Mouse (Mus musculus) hindbrain, embryonic 15.5 days (tissue): Measurements from ENCODE around the gene N4bp2l2. TPM values are rescaled to one million over a fixed set of nuclear protein-coding genes. Genes with fewer than 3 reads are reported as not detected.
"Not testable (repeated sequence)": the region's sequence is repeated elsewhere in the genome, so short reads cannot be mapped to it uniquely, and the experiment has no call there.

Experiments
- ATAC-seq: fragments of 200-750 bp; cut with Nextera tagmentation; 2 replicates; pipeline ENCODE4 v1.8.0; 2017; ENCODE audit warnings: low read depth, moderate number of reproducible peaks, moderate TSS enrichment; ENCODE audit not compliant: low FRiP score
- H3K27ac ChIP-seq: fragments of 300-500 bp; sonication (generic); replicated peaks from 2 replicates; pipeline ENCODE4 v1.5.1; 2015; ENCODE audit warnings: mild to moderate bottlenecking, inconsistent platforms
- H3K27me3 ChIP-seq: fragments of 300-500 bp; sonication (generic); 2 replicates; pipeline ENCODE4 v1.6.1; 2015; ENCODE audit warnings: control low read depth, inconsistent platforms
- H3K36me3 ChIP-seq: fragments of 300-500 bp; sonication (generic); 2 replicates; pipeline ENCODE4 v1.6.1; 2015; ENCODE audit warnings: control low read depth, inconsistent platforms
- H3K4me1 ChIP-seq: fragments of 300-500 bp; sonication (generic); replicated peaks from 2 replicates; pipeline ENCODE4 v1.6.1; 2015; ENCODE audit warnings: control low read depth, inconsistent platforms
- H3K4me2 ChIP-seq: fragments of 300-500 bp; sonication (generic); 2 replicates; pipeline ENCODE4 v1.6.1; 2015; ENCODE audit warnings: moderate library complexity, mild to moderate bottlenecking, inconsistent platforms
- H3K4me3 ChIP-seq: fragments of 300-500 bp; sonication (generic); 2 replicates; pipeline ENCODE4 v1.5.1; 2015; ENCODE audit warnings: mild to moderate bottlenecking, inconsistent platforms
- H3K9ac ChIP-seq: fragments of 300-500 bp; sonication (generic); 2 replicates; pipeline ENCODE4 v1.6.1; 2015; ENCODE audit warnings: inconsistent platforms
- H3K9me3 ChIP-seq: fragments of 300-500 bp; sonication (generic); 2 replicates; pipeline ENCODE4 v1.6.1; 2016; ENCODE audit warnings: control low read depth, inconsistent platforms
- WGBS: fragments of 180-500 bp; shearing (Covaris S2); methylation state at CpG from one replicate; pipeline ENCODE4 v1.1.7; 2015; 5-methylcytosine and 5-hydroxymethylcytosine counted together
- polyA plus RNA-seq: library from polyadenylated mRNA; unstranded; fragments of >200 nt; fragmentation: Nextera tagmentation; extraction: Ambion mirVana; gene quantifications from 2 replicates; pipeline ENCODE4 v1.2.1, GENCODE M21; 2015

N4bp2l2 gene
- polyA plus RNA-seq, 1 experiment from 2014 or later, result 30.4 TPM

DNA sequence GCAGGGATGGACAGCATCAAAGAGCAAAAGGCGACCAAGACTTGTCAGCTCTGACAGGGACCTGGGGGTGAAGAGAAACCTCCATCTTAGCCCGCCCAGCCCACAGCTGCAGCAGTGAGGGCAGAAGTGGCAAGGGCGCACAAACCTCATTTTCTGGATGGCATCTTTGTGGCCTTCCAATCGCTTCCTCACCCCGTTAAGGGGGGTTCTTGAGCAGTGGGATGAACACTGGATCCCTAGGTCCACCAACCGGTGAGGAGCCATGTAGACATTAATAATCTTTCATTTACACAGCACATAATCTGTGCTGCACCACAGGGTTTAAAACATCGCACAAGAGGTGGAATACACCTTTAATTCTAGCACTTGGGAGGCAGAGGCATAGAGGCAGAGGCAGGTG is 6.4 kb upstream of the N4bp2l2 start:
- Histone ChIP-seq H3K9ac (no peak overlapping the region), H3K27me3 (no peaks in the 10 kb centered on the region), H3K4me2 (no peak overlapping the region), H3K4me1 (peaks cover 21% of the 10 kb centered on the region), H3K9me3 (no peaks in the 10 kb centered on the region), H3K36me3 (no peaks in the 10 kb centered on the region), H3K4me3 (no peak overlapping the region), H3K27ac (no peak overlapping the region)
- ATAC-seq, result no peak
- 93% methylated on average over 7 of the region's 7 CpGs for whole genome bisulfite sequencing

DNA sequence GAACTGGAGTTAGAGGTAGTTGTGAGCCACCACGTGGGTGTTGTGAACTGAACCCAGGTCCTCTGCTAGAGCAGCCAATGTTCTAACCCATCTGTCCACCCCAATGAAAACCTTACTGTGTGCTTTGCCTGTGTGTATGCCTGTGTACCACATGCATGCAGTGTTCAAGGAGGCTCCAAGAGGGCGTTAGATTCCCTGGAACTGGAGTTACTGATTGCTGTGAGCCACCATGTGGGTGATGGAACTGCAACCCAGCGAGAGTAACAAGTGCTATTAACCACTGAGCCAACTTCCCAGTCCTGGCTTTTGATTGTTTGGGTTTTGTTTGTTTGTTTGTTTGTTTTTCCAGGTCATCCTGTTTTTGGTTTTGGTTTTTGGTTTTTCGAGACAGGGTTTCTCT is 2.7 kb upstream of the N4bp2l2 start:
- Histone ChIP-seq H3K4me2 (no peak overlapping the region), H3K36me3 (no peaks in the 10 kb centered on the region), H3K4me3 (no peak overlapping the region), H3K4me1 (peaks cover 11% of the 10 kb centered on the region), H3K27ac (no peak overlapping the region), H3K9me3 (no peaks in the 10 kb centered on the region), H3K27me3 (no peaks in the 10 kb centered on the region), H3K9ac (no peak overlapping the region)
- no peak for ATAC-seq
- WGBS, result 61% methylated on average over 4 of the region's 4 CpGs

DNA sequence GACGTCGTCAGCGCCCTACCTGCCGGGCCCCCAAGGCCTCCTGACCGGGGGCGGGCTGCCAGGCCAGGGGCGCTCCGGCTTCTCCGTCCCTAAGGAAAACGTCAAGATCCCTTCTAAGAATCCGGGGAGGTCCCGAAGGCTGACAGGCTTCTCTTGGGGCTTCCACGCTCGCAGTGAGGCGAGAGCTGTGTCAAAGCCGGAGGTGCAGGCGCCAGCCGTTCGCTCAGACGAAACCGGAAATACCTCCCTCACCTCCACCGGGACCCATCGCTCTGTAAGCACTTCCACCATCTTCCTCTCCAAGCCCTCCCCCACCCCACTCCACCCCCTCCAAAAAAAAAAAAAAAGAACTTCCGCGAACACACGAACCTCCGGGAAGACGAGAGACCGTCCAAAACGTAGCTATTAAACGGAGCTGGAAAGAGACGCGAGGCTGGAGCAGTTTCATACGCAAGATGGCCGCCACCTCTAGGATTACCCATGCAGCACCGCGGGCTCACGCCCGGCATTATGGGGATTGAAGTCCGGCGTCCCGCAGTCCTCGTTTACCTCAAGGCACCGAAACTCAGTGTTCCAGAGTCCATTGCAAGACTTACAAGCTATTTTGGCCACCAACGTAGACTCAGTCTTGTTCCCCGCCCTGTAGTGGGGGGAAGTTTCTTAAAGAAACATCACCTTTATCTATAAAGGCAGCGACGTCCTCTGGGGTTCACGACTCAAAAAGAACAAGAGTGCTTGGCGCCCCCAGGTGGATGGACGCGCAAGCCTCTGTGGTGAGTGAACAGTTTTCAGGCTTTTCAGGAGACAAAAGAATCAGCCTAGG is 640 bp downstream of the N4bp2l2 start:
- no peaks in the 10 kb centered on the region for H3K27me3 ChIP-seq
- peak overlapping the region; percentile 94 for H3K27ac ChIP-seq
- no peaks in the 10 kb centered on the region for H3K9me3 ChIP-seq
- peak overlapping the region; percentile 94 for H3K9ac ChIP-seq
- H3K4me1 ChIP-seq, result peaks cover 28% of the 10 kb centered on the region
- WGBS, result under 1% methylated on average over 52 of the region's 52 CpGs
- peak overlapping the region; percentile 99 for H3K4me3 ChIP-seq
- peaks cover 14% of the 10 kb centered on the region for H3K36me3 ChIP-seq
- peak overlapping the region; percentile 76 for H3K4me2 ChIP-seq
- peak; percentile 99 for ATAC-seq

DNA sequence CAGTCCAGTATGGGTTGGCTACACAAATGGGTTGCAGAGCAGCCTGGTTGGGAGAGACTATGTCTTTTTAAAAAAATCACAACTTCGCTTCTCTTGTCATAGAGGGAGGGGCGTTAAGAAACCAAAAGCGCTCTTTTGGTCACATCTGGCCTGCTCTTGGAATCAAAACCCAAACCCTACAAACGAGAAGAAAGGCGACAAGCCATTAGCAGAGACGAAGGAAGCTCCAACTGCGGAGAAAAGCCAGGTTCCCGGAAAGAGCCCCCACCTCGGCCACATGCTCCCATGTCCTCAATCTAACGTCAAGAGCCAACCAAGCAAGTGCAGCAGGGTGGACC is 1.2 kb downstream of the N4bp2l2 start:
- Histone ChIP-seq H3K4me1 (peaks cover 30% of the 10 kb centered on the region), H3K27ac (peak overlapping the region; percentile 94), H3K27me3 (no peaks in the 10 kb centered on the region), H3K36me3 (peaks cover 14% of the 10 kb centered on the region), H3K4me3 (peak overlapping the region; percentile 99), H3K9ac (peak overlapping the region; percentile 94), H3K9me3 (no peaks in the 10 kb centered on the region), H3K4me2 (peak overlapping the region; percentile 76)
- WGBS, result under 1% methylated on average over 10 of the region's 10 CpGs
- ATAC-seq, result no peak

DNA sequence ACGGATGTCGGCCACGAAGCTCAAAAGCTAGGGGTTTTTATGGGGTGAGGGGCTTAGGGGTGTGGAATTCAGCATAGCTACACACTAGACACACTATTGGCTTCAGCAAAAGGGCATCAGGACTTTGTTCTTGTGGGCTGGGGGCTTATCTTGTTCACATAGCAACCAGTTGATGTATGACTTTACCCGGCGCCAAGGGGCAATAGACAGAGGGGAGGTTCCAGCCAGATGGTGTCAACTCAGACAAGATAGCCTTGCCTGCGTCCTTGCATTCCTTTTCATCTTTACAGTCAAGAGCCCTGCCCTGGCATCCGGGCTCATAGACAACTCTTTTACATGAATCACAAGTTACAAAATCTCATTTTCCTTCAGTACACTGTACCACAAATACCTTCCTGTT is 2.1 kb downstream of the N4bp2l2 start:
- H3K9ac ChIP-seq, H3K4me3 ChIP-seq, ATAC-seq, H3K9me3 ChIP-seq, H3K27ac ChIP-seq, H3K27me3 ChIP-seq: not testable (repeated sequence)
- peaks cover 33% of the 10 kb centered on the region for H3K4me1 ChIP-seq
- WGBS, result 91% methylated on average over 7 of the region's 7 CpGs
- peak overlapping the region; percentile 76; the same call in 1 of the 2 replicates for H3K4me2 ChIP-seq
- H3K36me3 ChIP-seq, result peaks cover 17% of the 10 kb centered on the region

DNA sequence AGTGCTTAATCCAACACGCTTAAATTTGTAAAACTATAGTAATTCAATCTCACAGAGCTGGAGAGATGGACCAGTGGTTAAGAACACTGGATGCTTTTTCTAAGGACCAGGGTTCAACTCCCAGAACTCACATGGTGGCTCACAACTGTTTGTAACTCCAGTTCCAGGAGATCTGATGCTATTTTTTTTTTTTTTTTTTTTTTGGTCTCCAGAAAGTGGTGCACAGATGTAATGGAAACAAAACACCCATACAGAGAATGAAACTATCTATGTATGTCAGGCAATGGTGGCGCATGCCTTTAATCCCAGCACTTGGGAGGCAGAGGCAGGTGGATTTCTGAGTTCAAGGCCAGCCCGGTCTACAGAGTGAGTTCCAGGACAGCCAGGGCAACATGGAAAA is 5.7 kb downstream of the N4bp2l2 start:
- Histone ChIP-seq H3K4me1 (peaks cover 56% of the 10 kb centered on the region), H3K36me3 (peaks cover 17% of the 10 kb centered on the region)
- 100% methylated on average over 3 of the region's 3 CpGs for WGBS
- H3K4me3 ChIP-seq, H3K27ac ChIP-seq, H3K4me2 ChIP-seq, H3K27me3 ChIP-seq, H3K9ac ChIP-seq, ATAC-seq, H3K9me3 ChIP-seq: not testable (repeated sequence)

DNA sequence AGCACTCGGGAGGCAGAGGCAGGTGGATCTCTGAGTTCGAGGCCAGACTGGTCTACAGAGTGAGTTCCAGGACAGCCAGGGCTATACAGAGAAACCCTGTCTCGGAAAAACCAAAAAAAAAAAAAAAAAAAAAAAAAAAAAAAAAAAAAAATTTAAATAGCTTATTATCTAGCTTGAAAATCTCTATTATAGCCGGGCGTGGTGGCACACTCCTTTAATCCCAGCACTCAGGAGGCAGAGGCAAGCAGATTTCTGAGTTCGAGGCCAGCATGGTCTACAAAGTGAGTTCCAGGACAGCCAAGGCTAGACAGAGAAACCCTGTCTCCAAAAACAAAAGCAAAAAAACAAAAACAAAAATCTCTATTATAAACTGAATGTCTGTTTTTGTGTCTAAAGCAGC is 6.6 kb downstream of the N4bp2l2 start:
- 92% methylated on average over 6 of the region's 6 CpGs for WGBS
- not testable (repeated sequence) for ATAC-seq, H3K9ac ChIP-seq, H3K9me3 ChIP-seq, H3K4me3 ChIP-seq, H3K27me3 ChIP-seq, H3K27ac ChIP-seq, H3K4me2 ChIP-seq
- peaks cover 17% of the 10 kb centered on the region for H3K36me3 ChIP-seq
- H3K4me1 ChIP-seq, result peaks cover 56% of the 10 kb centered on the region

DNA sequence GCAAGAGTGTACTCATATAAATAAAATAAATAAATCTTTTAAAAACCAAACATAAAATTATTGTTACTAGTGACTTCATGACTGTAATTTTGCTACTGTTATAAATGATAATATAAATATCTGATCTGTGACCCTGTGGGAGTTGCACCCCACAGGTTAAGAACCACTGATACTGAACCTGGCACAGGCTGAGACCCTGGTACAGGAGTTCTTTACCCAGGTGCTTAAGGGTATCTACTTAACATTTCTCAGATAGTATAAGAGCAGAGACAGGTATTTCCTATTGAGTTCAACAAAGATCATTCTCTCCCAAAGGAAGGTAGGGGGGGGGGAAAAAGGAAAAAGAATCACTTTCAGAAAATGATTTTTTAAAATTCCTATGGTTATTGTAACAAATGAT is 11.4 kb downstream of the N4bp2l2 start:
- no peak overlapping the region for H3K27ac ChIP-seq
- peaks cover 27% of the 10 kb centered on the region for H3K4me1 ChIP-seq
- no peak overlapping the region for H3K9ac ChIP-seq
- H3K9me3 ChIP-seq, result no peaks in the 10 kb centered on the region
- H3K36me3 ChIP-seq, result peaks cover 1% of the 10 kb centered on the region; the same call in 1 of the 2 replicates
- H3K27me3 ChIP-seq, result no peaks in the 10 kb centered on the region
- H3K4me3 ChIP-seq, result no peak overlapping the region
- no peak for ATAC-seq
- H3K4me2 ChIP-seq, result no peak overlapping the region

DNA sequence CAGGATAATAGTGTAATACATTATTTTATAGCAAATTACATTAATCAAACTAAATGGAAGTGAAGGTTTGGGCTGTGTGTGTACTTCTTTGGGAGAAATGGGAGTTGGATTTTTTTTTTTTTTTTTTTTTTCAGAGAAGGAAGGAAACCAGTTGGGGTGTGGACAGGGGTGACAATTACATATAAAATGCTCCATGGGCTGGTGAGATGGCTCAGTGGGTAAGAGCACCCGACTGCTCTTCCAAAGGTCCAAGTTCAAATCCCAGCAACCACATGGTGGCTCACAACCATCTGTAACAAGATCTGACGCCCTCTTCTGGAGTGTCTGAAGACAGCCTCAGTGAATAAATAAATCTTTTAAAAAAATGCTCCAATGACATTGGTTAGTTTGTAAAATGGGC is 13.4 kb downstream of the N4bp2l2 start:
- WGBS, result 89% methylated on average over 2 of the region's 2 CpGs
- no peaks in the 10 kb centered on the region for H3K27me3 ChIP-seq
- ATAC-seq, result no peak

DNA sequence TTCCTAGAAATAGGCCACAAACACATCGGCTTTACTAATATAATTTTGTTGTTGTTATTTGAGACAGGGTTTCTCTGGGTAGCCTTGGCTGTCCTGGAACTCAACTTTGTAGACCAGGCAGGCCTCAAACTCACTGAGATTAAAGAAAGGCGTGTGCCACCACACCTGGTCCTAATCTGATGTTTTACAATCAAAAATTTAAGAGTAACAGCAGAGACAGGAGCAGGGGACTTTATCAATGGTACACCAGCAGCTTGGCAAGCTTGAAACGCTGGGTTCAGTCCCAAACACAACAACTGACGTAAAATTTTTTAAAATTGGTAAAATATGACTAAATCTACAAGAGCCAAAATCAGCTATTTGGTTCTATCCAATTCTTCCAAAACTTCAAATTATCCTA is 21.1 kb downstream of the N4bp2l2 start:
- Histone ChIP-seq H3K9me3 (no peaks in the 10 kb centered on the region), H3K4me2 (no peak overlapping the region), H3K36me3 (peaks cover 34% of the 10 kb centered on the region), H3K9ac (no peak overlapping the region), H3K4me3 (no peak overlapping the region), H3K27ac (no peak overlapping the region), H3K4me1 (no peaks in the 10 kb centered on the region), H3K27me3 (no peaks in the 10 kb centered on the region)
- no peak for ATAC-seq
- 97% methylated on average over 4 of the region's 4 CpGs for WGBS

More for the DNA sequence above, 13.4 kb downstream of the N4bp2l2 start:
- Histone ChIP-seq H3K36me3 (peaks cover 9% of the 10 kb centered on the region), H3K9ac (no peak overlapping the region), H3K9me3 (no peaks in the 10 kb centered on the region), H3K4me2 (no peak overlapping the region), H3K4me3 (no peak overlapping the region), H3K27ac (no peak overlapping the region), H3K4me1 (peaks cover 12% of the 10 kb centered on the region)

DNA sequence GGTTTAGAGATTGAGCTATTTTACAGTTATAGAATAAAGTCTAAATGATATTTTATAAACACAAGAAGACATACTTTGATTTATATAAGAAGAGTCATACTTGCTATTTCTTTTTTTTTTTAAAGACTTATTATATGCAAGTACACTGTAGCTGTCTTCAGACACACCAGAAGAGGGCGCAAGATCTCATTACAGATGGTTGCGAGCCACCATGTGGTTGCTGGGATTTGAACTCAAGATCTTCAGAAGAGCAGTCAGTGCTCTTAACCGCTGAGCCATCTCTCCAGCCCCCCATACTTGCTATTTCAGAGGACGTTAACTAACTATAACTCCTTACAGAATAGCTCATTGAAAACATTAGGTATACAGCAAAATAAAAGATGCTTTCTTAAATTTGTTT is 22.6 kb downstream of the N4bp2l2 start:
- not testable (repeated sequence) for H3K9ac ChIP-seq, H3K4me1 ChIP-seq, H3K9me3 ChIP-seq, H3K27ac ChIP-seq, H3K4me2 ChIP-seq, ATAC-seq, H3K27me3 ChIP-seq, H3K4me3 ChIP-seq
- 98% methylated on average over 4 of the region's 4 CpGs for WGBS
- H3K36me3 ChIP-seq, result peaks cover 29% of the 10 kb centered on the region

DNA sequence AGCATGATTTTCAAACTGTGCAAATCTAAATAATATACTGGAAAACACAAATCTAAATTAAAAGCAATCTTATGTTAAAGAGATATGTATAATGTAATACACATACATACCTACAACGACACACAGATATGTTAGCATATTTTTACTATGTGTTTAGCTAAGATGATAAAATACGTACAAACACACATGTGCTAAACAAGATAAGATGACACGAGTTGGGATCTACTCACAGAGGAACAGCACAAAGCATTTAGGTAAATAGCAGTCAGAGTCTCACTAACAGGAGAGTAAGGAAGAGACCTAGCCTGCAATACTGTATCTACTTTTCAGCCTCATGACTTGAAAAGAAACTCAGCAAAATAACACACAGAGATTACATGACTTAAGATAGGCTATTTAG is 24.5 kb downstream of the N4bp2l2 start:
- Histone ChIP-seq H3K27ac (no peak overlapping the region), H3K4me2 (no peak overlapping the region), H3K9ac (no peak overlapping the region), H3K4me1 (no peaks in the 10 kb centered on the region), H3K4me3 (no peak overlapping the region), H3K36me3 (peaks cover 35% of the 10 kb centered on the region), H3K27me3 (no peaks in the 10 kb centered on the region), H3K9me3 (no peaks in the 10 kb centered on the region)
- WGBS, result 94% methylated on average over 3 of the region's 3 CpGs
- no peak for ATAC-seq

DNA sequence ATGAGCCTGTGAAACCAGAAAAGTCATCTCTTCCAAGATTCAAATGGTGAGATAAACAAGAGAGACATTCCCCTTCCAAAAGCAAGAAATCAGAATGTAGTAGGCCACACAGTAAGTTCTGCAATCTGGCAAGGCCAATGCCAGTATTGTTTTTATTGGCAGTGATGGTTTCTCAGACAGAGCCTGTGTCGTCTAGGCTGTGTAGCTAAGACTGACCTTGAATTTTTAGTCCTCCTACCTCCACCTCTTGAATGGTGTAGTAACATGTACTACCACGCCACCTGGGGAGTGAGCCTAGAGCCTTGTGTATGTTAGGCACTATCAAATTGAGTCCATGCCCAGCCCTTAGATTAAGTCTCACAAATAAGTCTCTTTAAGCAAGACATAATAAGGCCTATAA is 36.3 kb downstream of the N4bp2l2 start:
- no peaks in the 10 kb centered on the region for H3K9me3 ChIP-seq
- H3K9ac ChIP-seq, result no peak overlapping the region
- no peak overlapping the region for H3K4me3 ChIP-seq
- no peak overlapping the region for H3K4me2 ChIP-seq
- no peaks in the 10 kb centered on the region for H3K27me3 ChIP-seq
- 89% methylated on average over 2 of the region's 2 CpGs for WGBS
- no peak for ATAC-seq
- 0 out of 2 replicates have a peak, but pooled peaks cover 4% of the 10 kb centered on the region for H3K36me3 ChIP-seq
- H3K4me1 ChIP-seq, result no peaks in the 10 kb centered on the region
- no peak overlapping the region for H3K27ac ChIP-seq
